Mouse (Mus musculus): ENCODE data around the gene Clec16a.

Gene Clec16a

GRCm38 (mm10) chr16:10628960-10629359, 83.8 kb downstream of the Clec16a start:
- in situ Hi-C loops (cut with MboI; ENCODE audit: unreplicated experiment in 2 of 2), result loop anchor here in 1 of 2 experiments (5.0 kb wide), 1 partner anchor 52 kb away; no protein-coding TSS in a partner anchor

- in situ Hi-C loops (cut with MboI; ENCODE audit: unreplicated experiment in 2 of 2), result loop anchor here in 1 of 2 experiments (5.0 kb wide), 1 partner anchor 52 kb away; no protein-coding TSS in a partner anchor
Measured at GRCm38 (mm10) chr16:10629361-10629760, 84.2 kb downstream of the Clec16a start.

- in situ Hi-C loops (cut with MboI; ENCODE audit: unreplicated experiment in 2 of 2), result no loop called here
Measured at GRCm38 (mm10) chr16:10634940-10635339, 89.8 kb downstream of the Clec16a start.

GRCm38 (mm10) chr16:10637898-10638297, 92.8 kb downstream of the Clec16a start:
- in situ Hi-C loops (cut with MboI; ENCODE audit: unreplicated experiment in 2 of 2), result no loop called here

- in situ Hi-C loops (cut with MboI; ENCODE audit: unreplicated experiment in 2 of 2), result no loop called here
Measured at GRCm38 (mm10) chr16:10639111-10639889, 94.2 kb downstream of the Clec16a start.

- in situ Hi-C loops (cut with MboI; ENCODE audit: unreplicated experiment in 2 of 2), result loop anchor here in 1 of 2 experiments (5.0 to 10.0 kb wide), 2 partner anchors 135 to 202 kb away; no protein-coding TSS in a partner anchor
Measured at GRCm38 (mm10) chr16:10640041-10640440, 94.9 kb downstream of the Clec16a start.

- in situ Hi-C loops (cut with MboI; ENCODE audit: unreplicated experiment in 2 of 2), result loop anchor here in 1 of 2 experiments (5.0 to 10.0 kb wide), 2 partner anchors 134 to 201 kb away; no protein-coding TSS in a partner anchor
Measured at GRCm38 (mm10) chr16:10641146-10641545, 96.0 kb downstream of the Clec16a start.

- in situ Hi-C loops (cut with MboI; ENCODE audit: unreplicated experiment in 2 of 2), result loop anchor here in 1 of 2 experiments (5.0 to 10.0 kb wide), 2 partner anchors 132 to 199 kb away; no protein-coding TSS in a partner anchor
Measured at GRCm38 (mm10) chr16:10642857-10643633, 97.9 kb downstream of the Clec16a start.

- in situ Hi-C loops (cut with MboI; ENCODE audit: unreplicated experiment in 2 of 2), result loop anchor here in 1 of 2 experiments (5.0 to 10.0 kb wide), 2 partner anchors 131 to 198 kb away; no protein-coding TSS in a partner anchor
Measured at GRCm38 (mm10) chr16:10644238-10644637, 99.1 kb downstream of the Clec16a start.

GRCm38 (mm10) chr16:10644731-10645130, 99.6 kb downstream of the Clec16a start:
- in situ Hi-C loops (cut with MboI; ENCODE audit: unreplicated experiment in 2 of 2), result loop anchor here in 1 of 2 experiments (5.0 to 10.0 kb wide), 2 partner anchors 130 to 198 kb away; no protein-coding TSS in a partner anchor

GRCm38 (mm10) chr16:10651804-10652203, 106.7 kb downstream of the Clec16a start:
- in situ Hi-C loops (cut with MboI; ENCODE audit: unreplicated experiment in 2 of 2), result no loop called here

GRCm38 (mm10) chr16:10652935-10653334, 107.8 kb downstream of the Clec16a start:
- in situ Hi-C loops (cut with MboI; ENCODE audit: unreplicated experiment in 2 of 2), result no loop called here

- in situ Hi-C loops (cut with MboI; ENCODE audit: unreplicated experiment in 2 of 2), result loop anchor here in 1 of 2 experiments (5.0 kb wide), 1 partner anchor 192 kb away; no protein-coding TSS in a partner anchor
Measured at GRCm38 (mm10) chr16:10655236-10655635, 110.1 kb downstream of the Clec16a start.

GRCm38 (mm10) chr16:10655926-10656325, 110.8 kb downstream of the Clec16a start:
- in situ Hi-C loops (cut with MboI; ENCODE audit: unreplicated experiment in 2 of 2), result loop anchor here in 1 of 2 experiments (5.0 kb wide), 1 partner anchor 191 kb away; no protein-coding TSS in a partner anchor

GRCm38 (mm10) chr16:10656461-10656860, 111.3 kb downstream of the Clec16a start:
- in situ Hi-C loops (cut with MboI; ENCODE audit: unreplicated experiment in 2 of 2), result loop anchor here in 1 of 2 experiments (5.0 kb wide), 1 partner anchor 191 kb away; no protein-coding TSS in a partner anchor

GRCm38 (mm10) chr16:10656939-10657338, 111.8 kb downstream of the Clec16a start:
- in situ Hi-C loops (cut with MboI; ENCODE audit: unreplicated experiment in 2 of 2), result loop anchor here in 1 of 2 experiments (5.0 kb wide), 1 partner anchor 190 kb away; no protein-coding TSS in a partner anchor

- in situ Hi-C loops (cut with MboI; ENCODE audit: unreplicated experiment in 2 of 2), result loop anchor here in 1 of 2 experiments (5.0 kb wide), 1 partner anchor 188 kb away; no protein-coding TSS in a partner anchor
Measured at GRCm38 (mm10) chr16:10659211-10659610, 114.1 kb downstream of the Clec16a start.

- in situ Hi-C loops (cut with MboI; ENCODE audit: unreplicated experiment in 2 of 2), result loop anchor here in 1 of 2 experiments (5.0 kb wide), 1 partner anchor 132 kb away; the partner anchor contains the start of gene Prm3
Measured at GRCm38 (mm10) chr16:10660526-10660925, 115.4 kb downstream of the Clec16a start.

- in situ Hi-C loops (cut with MboI; ENCODE audit: unreplicated experiment in 2 of 2), result loop anchor here in 1 of 2 experiments (5.0 kb wide), 1 partner anchor 131 kb away; the partner anchor contains the start of gene Prm3
Measured at GRCm38 (mm10) chr16:10661385-10661784, 116.2 kb downstream of the Clec16a start.

Measured in v-Abl transformed pro-B cells (cell line).